Mouse (Mus musculus) liver, postnatal 0 days (tissue): Measurements from ENCODE around the gene Tmem161a.
A peak's percentile ranks its signal among the peaks of the same experiment; 100 is the strongest.

Experiments used
- CTCF ChIP-seq: sonication (generic); IDR thresholded peaks from 2 replicates; pipeline ENCODE4 v1.5.1; 2016; ENCODE audit warnings: antibody characterized with exemption, low read depth
- EP300 ChIP-seq: IDR thresholded peaks from 2 replicates; pipeline ENCODE4 v1.6.1; 2016; ENCODE audit warnings: antibody characterized with exemption, low read depth, mild to moderate bottlenecking

DNA sequence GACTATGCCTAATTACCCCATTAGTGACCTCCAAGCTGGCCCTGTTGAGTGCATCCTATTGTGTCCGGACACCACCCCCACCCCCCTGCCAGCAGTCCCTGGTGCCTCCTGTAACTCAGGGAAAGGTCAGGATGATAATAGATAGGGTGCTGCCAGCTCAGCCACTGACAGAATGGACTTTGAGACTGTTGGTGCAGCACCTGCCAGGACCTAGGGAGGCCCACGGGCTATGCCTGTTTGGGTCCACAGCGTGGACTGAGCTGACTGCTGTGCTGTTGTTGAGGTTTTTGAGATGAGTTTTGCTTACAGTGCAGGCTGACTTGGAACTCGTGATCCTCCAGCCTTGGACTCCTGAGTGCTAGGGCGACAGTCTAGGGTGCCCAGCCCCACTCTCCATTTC, 21.1 kb downstream of the Tmem161a start:
- TF ChIP-seq CTCF (no peak), EP300 (peak; percentile 56)
